Mouse (Mus musculus) urinary bladder, postnatal 36 days (tissue): Measurements from ENCODE around the gene Timm10.
A peak's percentile ranks its signal among the peaks of the same experiment; 100 is the strongest.

Experiments used
- DNase-seq, 2 experiments: peaks; one replicate each; pipeline ENCODE4 v3.0.0; 2022; ENCODE audit warnings: low spot score in 2 of 2, mixed read lengths in 1 of 2

Timm10 gene

GRCm38 (mm10) chr2:84819861-84820260 lies 6.9 kb upstream of the Timm10 start:
- DNase-seq = no peak

GRCm38 (mm10) chr2:84822552-84822951 lies 4.2 kb upstream of the Timm10 start, which contains the start of gene Smtnl1:
Smtnl1 (minus strand) TSS chr2:84822652.
- no peak for DNase-seq

GRCm38 (mm10) chr2:84823237-84823636 lies 3.6 kb upstream of the Timm10 start:
- no peak for DNase-seq

- DNase-seq = peak in 1 of 2 experiments; percentile 11
Measured at GRCm38 (mm10) chr2:84827283-84827920, 605 bp downstream of the Timm10 start.

GRCm38 (mm10) chr2:84831666-84832391 lies 5.0 kb downstream of the Timm10 start:
- peak; percentile 81 to 82 for DNase-seq

- DNase-seq = no peak
Measured at GRCm38 (mm10) chr2:84837107-84837506, 10.3 kb downstream of the Timm10 start.

- peak in 1 of 2 experiments; percentile 16 for DNase-seq
Measured at GRCm38 (mm10) chr2:84837817-84838592, 11.2 kb downstream of the Timm10 start.

GRCm38 (mm10) chr2:84838593-84838949 lies 11.8 kb downstream of the Timm10 start, which contains the start of gene Slc43a1:
Slc43a1 (plus strand) TSS chr2:84838850.
- no peak for DNase-seq

GRCm38 (mm10) chr2:84838993-84839980 lies 12.5 kb downstream of the Timm10 start:
- peak in 1 of 2 experiments; percentile 57 for DNase-seq

- DNase-seq = peak; percentile 41 to 59
Measured at GRCm38 (mm10) chr2:84840016-84840747, 13.4 kb downstream of the Timm10 start.

- DNase-seq = no peak
Measured at GRCm38 (mm10) chr2:84840748-84841563, 14.2 kb downstream of the Timm10 start.

- DNase-seq = no peak
Measured at GRCm38 (mm10) chr2:84841905-84842304, 15.1 kb downstream of the Timm10 start.

GRCm38 (mm10) chr2:84843654-84844053 lies 16.9 kb downstream of the Timm10 start:
- no peak for DNase-seq

GRCm38 (mm10) chr2:84845226-84845625 lies 18.4 kb downstream of the Timm10 start:
- DNase-seq = no peak

GRCm38 (mm10) chr2:84850407-84851129 lies 23.8 kb downstream of the Timm10 start:
- no peak for DNase-seq

- peak in 1 of 2 experiments; percentile 81 for DNase-seq
Measured at GRCm38 (mm10) chr2:84851130-84852040, 24.6 kb downstream of the Timm10 start.

GRCm38 (mm10) chr2:84855732-84856131 lies 28.9 kb downstream of the Timm10 start:
- DNase-seq = peak in 1 of 2 experiments; percentile 56

- no peak for DNase-seq
Measured at GRCm38 (mm10) chr2:84858551-84858950, 31.8 kb downstream of the Timm10 start.
